Mouse (Mus musculus): Measurements from ENCODE around the gene Spg20.

The Spg20 gene

GRCm38 (mm10) chr3:55097186-55097585 lies 14.7 kb upstream of the Spg20 start:
- no peak for DNase-seq (ENCODE audit: low spot score)

GRCm38 (mm10) chr3:55098014-55098413 lies 13.9 kb upstream of the Spg20 start:
- no peak for DNase-seq (ENCODE audit: low spot score)

GRCm38 (mm10) chr3:55098990-55099389 lies 12.9 kb upstream of the Spg20 start:
- DNase-seq (ENCODE audit: low spot score): no peak

DNA sequence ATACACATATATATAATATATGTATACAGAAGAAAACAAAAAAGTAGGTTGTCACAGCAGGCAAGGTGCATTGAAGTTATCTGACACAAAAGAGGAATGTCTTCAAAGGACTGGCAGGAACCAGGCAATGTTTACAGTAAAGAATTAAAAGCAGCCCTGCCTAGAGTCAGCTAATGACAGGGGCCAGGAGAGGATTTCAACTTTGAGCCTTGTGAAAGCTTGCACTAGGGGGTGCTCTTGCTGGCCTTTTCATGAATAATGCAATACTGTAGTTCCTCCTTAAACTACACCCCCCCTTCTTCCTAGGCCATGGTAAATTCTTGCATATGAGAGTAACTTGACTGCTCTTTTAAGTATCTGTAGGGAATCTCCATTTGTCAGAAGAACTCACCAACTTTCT lies 10.8 kb upstream of the Spg20 start:
- no peak for DNase-seq (ENCODE audit: low spot score)

- DNase-seq (ENCODE audit: low spot score): no peak
These were observed 6.4 kb upstream of the Spg20 start for GRCm38 (mm10) chr3:55105372-55106023.

DNA sequence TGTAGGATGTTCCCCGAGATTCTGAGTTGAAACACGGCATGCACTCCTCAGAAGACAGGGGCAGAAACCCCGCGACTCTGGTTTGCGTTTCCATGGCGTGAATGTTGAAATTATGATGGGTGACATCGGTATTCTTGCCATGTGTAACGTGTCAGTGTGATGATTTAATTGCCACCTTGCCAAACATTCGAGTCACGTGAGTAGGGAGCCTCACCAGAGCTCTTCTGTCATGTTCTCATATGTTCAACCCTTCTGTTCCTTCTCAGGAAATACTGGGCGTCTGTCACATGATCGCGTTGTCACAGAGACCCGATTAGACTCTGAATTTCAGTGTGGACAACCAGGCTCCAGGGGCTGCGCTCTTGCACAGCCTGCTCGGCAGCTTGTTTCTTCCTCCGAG lies 5.9 kb upstream of the Spg20 start:
- no peak for DNase-seq (ENCODE audit: low spot score)

DNA sequence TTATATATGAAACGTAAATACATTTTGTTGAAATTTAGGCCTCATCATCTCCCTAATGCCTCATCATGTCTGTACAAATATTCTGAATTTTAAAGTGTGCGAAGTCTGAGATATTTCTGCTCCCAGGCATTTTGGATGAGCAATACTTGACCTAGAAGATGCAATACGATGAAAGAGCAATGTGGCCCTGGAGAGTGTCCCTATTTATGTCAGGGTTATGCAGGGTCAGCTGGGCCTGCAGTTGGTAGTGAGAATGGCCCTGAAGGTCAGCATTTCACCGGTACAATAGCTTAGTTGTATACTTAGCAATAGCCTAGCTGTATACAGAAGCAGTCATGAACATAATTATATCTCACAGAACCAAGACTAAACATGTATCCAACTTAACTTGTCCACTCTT lies 2.8 kb upstream of the Spg20 start:
- no peak for DNase-seq (ENCODE audit: low spot score)

GRCm38 (mm10) chr3:55112710-55113415 lies 955 bp downstream of the Spg20 start:
- no peak for DNase-seq (ENCODE audit: low spot score)

GRCm38 (mm10) chr3:55114313-55115065 lies 2.6 kb downstream of the Spg20 start:
- DNase-seq (ENCODE audit: low spot score): no peak

GRCm38 (mm10) chr3:55115071-55115470 lies 3.2 kb downstream of the Spg20 start:
- DNase-seq (ENCODE audit: low spot score): no peak

DNA sequence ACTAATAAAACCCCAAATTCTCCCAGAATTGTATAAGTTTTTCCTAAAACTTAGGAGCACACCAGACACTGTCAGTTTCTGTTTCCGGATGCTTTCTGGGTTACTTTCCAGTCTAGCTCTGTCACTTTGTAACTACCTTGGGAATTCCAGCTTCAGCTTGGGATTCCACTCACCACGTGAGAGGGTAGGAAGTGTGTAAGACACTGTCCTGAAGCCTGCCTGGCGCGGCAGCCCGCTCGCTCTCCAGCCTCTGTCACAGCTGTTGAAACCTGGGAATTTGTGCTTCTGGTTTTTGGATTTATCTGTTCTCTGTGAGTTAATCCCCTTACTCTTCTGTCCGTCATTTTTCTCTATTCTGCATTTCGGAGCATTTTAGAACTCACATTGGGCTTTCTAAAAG lies 4.1 kb downstream of the Spg20 start:
- no peak for DNase-seq (ENCODE audit: low spot score)

GRCm38 (mm10) chr3:55119275-55119898 lies 7.5 kb downstream of the Spg20 start:
- no peak for DNase-seq (ENCODE audit: low spot score)

DNA sequence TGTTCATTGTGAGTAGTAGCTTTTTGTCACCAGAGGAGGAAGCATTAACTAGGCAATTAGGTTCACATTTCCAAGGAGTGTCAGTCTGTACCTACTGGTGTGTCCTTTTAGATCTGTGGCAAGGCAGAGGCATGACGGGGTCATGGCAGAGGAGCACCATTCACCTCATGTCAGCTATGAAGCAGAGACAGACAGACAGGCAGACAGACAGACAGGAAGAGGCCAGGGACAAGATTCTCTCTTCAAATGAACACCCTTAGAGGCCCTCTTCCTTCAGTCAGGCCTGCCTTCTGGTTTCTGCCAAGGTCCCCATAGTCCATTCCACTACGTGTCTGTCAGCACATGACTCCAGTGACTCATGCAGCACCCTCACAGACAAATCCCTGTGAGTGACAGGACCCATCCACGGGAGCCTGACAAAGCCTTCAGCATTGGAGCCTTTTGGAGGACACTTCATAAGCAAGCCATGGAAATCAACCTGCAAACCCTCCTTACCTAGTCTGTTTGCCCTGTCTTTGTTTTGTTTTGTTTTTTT lies 10.5 kb downstream of the Spg20 start:
- DNase-seq (ENCODE audit: low spot score): no peak

GRCm38 (mm10) chr3:55123064-55123463 lies 11.2 kb downstream of the Spg20 start:
- DNase-seq (ENCODE audit: low spot score): no peak

DNA sequence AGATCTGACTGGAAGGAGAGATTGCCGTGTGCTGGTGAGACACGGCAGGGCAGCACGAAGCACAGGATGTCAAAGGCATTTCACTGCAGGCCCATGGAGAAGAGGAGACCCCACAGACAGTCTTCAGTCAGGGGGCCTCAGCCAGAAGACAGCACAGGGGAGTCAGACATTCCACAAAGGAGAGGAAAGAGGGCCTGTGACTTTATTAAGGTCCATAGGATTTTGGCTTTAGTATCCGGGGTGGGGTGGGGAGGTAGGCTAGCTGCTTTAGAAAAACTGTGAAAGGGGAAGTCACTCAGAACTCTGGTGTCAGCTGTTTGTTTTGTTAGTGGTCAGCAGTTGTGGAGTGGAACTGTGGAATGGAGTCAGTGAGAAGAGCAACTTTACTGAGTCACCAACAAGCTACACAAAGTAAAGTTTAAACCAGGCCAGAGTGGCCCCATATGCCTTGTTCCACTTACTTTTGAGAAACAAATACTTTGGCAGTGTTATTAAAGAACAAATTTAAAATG lies 17.3 kb downstream of the Spg20 start:
- no peak for DNase-seq (ENCODE audit: low spot score)

- DNase-seq (ENCODE audit: low spot score): no peak
These were observed 19.8 kb downstream of the Spg20 start for GRCm38 (mm10) chr3:55131576-55132233.

- no peak for DNase-seq (ENCODE audit: low spot score)
These were observed 25.1 kb downstream of the Spg20 start, which contains the start of gene Ccdc169 for GRCm38 (mm10) chr3:55137039-55137438. Gene Ccdc169 (plus strand): TSS chr3:55137339.

DNA sequence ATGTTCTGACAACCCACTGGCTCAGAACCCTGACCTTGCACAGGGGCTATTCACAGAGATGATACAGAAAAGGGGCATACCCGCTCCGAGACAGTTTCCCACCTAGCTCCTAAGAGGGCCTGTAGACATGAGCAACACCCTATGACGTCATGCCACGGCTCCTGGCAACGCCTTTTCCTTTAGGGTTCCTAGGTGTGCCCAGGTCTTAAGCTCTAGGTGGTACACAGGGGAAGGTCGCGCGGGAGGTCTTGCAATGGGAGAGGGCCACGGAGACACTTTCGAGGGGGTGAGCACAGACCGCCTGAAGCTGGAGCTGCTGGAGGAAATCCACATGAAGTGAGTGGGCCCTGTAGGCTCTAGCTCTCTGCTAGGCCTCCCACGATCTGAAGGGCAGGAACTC lies 27.9 kb downstream of the Spg20 start:
- no peak for DNase-seq (ENCODE audit: low spot score)

- DNase-seq (ENCODE audit: low spot score): no peak
These were observed 29.5 kb downstream of the Spg20 start for GRCm38 (mm10) chr3:55141401-55141800.

- DNase-seq (ENCODE audit: low spot score): no peak
These were observed 33.0 kb downstream of the Spg20 start for GRCm38 (mm10) chr3:55144916-55145315.

- DNase-seq (ENCODE audit: low spot score): no peak
These were observed 34.5 kb downstream of the Spg20 start for GRCm38 (mm10) chr3:55146441-55146840.

- no peak for DNase-seq (ENCODE audit: low spot score)
These were observed 35.2 kb downstream of the Spg20 start for GRCm38 (mm10) chr3:55147156-55147555.
